Mouse (Mus musculus): Measurements from ENCODE around the gene Olfr2. TPM values are rescaled to one million over a fixed set of nuclear protein-coding genes. Genes with fewer than 3 reads are reported as not detected.

Olfr2 gene
- polyA plus RNA-seq, 1 experiment, result not detected

DNA sequence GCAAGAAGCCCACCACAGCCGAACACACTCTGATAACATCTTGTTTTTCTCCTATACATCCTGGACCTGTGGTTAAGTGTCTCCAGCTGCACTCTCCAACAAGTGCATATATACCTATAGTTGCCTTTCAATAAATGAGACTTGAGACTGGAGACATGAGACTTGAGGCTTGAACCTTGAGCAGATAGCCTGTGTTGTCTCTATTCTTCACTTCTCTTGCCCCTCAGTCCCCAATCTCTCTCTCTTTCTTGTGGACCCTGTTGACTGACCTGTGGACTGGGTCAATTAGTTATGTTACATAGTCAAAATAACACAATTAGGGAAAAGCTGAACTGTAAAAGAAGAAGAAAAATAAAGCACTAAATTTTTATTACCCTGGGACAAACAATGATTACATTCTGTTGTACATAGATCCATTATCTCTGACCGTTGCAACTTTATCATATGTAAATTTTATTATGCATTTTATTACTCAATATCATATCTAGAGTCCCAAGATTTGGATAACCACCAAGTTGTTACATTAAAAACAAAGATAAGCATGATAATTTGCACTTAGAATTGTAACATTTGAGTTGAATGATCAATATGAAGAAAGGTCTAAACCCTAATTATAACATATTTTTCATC lies 34.2 kb upstream of the Olfr2 start:
- Histone ChIP-seq H3K36me3 (ENCODE audit: control insufficient read depth, insufficient read depth) (no peaks in the 10 kb centered on the region), H3K27me3 (ENCODE audit: control insufficient read depth, insufficient read depth, insufficient read length) (no peaks in the 10 kb centered on the region), H3K4me3 (no peak overlapping the region), H3ac (ENCODE audit: control insufficient read depth, insufficient read length) (no peak overlapping the region), H3K4me2 (ENCODE audit: low read depth) (no peak overlapping the region), H3K79me2 (ENCODE audit: control insufficient read depth, insufficient read depth) (no peaks in the 10 kb centered on the region)
- TF ChIP-seq REST (IDR thresholded peaks at IDR 0.05; ENCODE audit: insufficient read depth, insufficient read length) (no peak), TCF3 (IDR thresholded peaks at IDR 0.05; ENCODE audit: insufficient read length, low read depth) (no peak), TCF12 (IDR thresholded peaks at IDR 0.05; ENCODE audit: insufficient read depth, poor library complexity, severe bottlenecking) (no peak), MYOD1 (IDR thresholded peaks at IDR 0.05; ENCODE audit: control insufficient read depth in 1 of 3, insufficient read length in 2 of 3, low read depth in 2 of 3) (no peak), E2F4 (IDR thresholded peaks at IDR 0.05; ENCODE audit: insufficient read depth) (no peak), POLR2A (IDR thresholded peaks at IDR 0.05; ENCODE audit: insufficient read length, low read depth) (no peak), POLR2AphosphoS2 (IDR thresholded peaks at IDR 0.05; ENCODE audit: insufficient read length, low read depth) (no peak), SRF (IDR thresholded peaks at IDR 0.05; ENCODE audit: control insufficient read depth, insufficient read length, low read depth) (no peak), CEBPB (IDR thresholded peaks at IDR 0.05; ENCODE audit: insufficient read depth, poor library complexity, severe bottlenecking) (no peak)

DNA sequence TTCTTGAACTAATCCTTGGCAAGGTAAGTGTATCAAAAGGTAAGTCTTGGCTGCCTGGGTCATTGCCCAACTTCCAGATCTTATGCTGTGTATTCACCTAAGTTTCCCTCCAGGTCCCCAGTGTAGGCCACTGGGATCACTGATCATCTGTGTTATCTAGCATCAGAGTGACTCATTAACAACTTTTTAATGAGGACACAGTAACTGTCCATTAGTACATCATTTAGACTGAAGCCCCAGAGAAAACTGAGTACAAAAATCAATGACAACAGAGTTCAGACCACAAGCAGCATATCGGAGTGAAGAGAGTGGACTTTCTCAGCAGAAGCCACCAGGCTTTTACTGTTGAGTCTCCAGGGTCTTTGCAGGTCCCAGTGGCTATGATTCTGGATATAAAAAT lies 25.0 kb upstream of the Olfr2 start, which contains the start of gene Olfr713:
Gene Olfr713, plus strand, starts transcription at position 301 of the 400 bp plus-strand sequence.
- no peak for TF ChIP-seq SRF (IDR thresholded peaks at IDR 0.05; ENCODE audit: control insufficient read depth, insufficient read length, low read depth)
- TF ChIP-seq TCF3 (IDR thresholded peaks at IDR 0.05; ENCODE audit: insufficient read length, low read depth), result no peak
- no peak for TF ChIP-seq POLR2AphosphoS2 (IDR thresholded peaks at IDR 0.05; ENCODE audit: insufficient read length, low read depth)
- TF ChIP-seq MAX (IDR thresholded peaks at IDR 0.05; ENCODE audit: low read depth), result no peak
- no peak for TF ChIP-seq TCF12 (IDR thresholded peaks at IDR 0.05; ENCODE audit: insufficient read depth, poor library complexity, severe bottlenecking)
- no peak for TF ChIP-seq POLR2A (IDR thresholded peaks at IDR 0.05; ENCODE audit: insufficient read length, low read depth)
- no peak for TF ChIP-seq USF1 (IDR thresholded peaks at IDR 0.05; ENCODE audit: low read depth)
- no peak for TF ChIP-seq REST (IDR thresholded peaks at IDR 0.05; ENCODE audit: insufficient read depth, insufficient read length)
- no peak for TF ChIP-seq E2F4 (IDR thresholded peaks at IDR 0.05; ENCODE audit: insufficient read depth)
- TF ChIP-seq CEBPB (IDR thresholded peaks at IDR 0.05; ENCODE audit: insufficient read depth, poor library complexity, severe bottlenecking), result no peak
- TF ChIP-seq MYOG (IDR thresholded peaks at IDR 0.05; ENCODE audit: control insufficient read depth in 1 of 3, insufficient read depth in 1 of 3, insufficient read length in 2 of 3, low read depth in 2 of 3), result no peak
- TF ChIP-seq MYOD1 (IDR thresholded peaks at IDR 0.05; ENCODE audit: control insufficient read depth in 1 of 3, insufficient read length in 2 of 3, low read depth in 2 of 3), result no peak
- no peaks in the 10 kb centered on the region for H3K79me2 ChIP-seq (ENCODE audit: control insufficient read depth, insufficient read depth)
- no peak within 1 kb of the TSS for H3K4me3 ChIP-seq
- H3K27me3 ChIP-seq (ENCODE audit: control insufficient read depth, insufficient read depth, insufficient read length), result no peaks in the 10 kb centered on the region
- no peak within 1 kb of the TSS for H3K4me2 ChIP-seq (ENCODE audit: low read depth)
- H3K36me3 ChIP-seq (ENCODE audit: control insufficient read depth, insufficient read depth), result no peaks in the 10 kb centered on the region
- no peak within 1 kb of the TSS for H3ac ChIP-seq (ENCODE audit: control insufficient read depth, insufficient read length)

DNA sequence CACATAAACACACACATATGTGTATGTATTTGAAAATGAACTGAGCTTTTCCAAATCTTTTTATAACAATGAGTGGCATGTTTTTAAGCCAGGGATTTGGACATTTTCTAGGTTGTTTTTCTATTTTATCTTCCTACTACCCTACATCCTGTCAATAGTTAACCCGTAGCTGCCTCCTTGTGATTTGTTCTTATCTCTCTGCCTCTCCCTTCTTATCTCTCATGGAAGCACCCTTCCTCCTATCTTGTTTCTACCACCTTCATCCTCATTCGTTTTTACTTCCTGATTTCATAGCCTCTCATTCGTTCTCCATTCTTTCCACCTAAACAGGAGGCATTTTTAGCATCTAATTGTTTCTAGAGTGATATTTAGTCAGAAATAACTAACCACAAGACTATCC lies 1.7 kb downstream of the Olfr2 start:
- Histone ChIP-seq H3K4me2 (ENCODE audit: low read depth) (no peak overlapping the region), H3K27me3 (ENCODE audit: control insufficient read depth, insufficient read depth, insufficient read length) (no peaks in the 10 kb centered on the region), H3K36me3 (ENCODE audit: control insufficient read depth, insufficient read depth) (no peaks in the 10 kb centered on the region)

DNA sequence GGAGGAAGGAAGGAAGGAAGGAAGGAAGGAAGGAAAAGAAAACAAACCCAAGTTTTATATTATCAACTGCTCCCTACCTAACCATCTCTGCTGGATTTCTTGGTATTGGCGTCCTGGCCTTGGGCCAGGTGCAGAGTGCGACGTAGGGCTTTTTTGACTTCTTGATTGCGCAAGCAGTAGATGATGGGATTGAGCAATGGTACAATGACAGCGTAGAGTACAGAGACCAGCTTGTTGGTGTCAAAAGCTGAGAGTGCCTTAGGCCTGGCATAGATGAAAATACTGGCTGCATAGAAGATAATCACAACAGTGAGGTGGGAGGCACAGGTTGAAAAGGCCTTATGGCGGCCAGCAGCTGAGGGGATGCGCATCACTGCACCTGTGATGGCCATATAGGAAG lies 5.1 kb downstream of the Olfr2 start:
- H3K79me2 ChIP-seq (ENCODE audit: control insufficient read depth, insufficient read depth), result no peaks in the 10 kb centered on the region
- no peaks in the 10 kb centered on the region for H3K27me3 ChIP-seq (ENCODE audit: control insufficient read depth, insufficient read depth, insufficient read length)
- no peak overlapping the region for H3ac ChIP-seq (ENCODE audit: control insufficient read depth, insufficient read length)
- TF ChIP-seq TCF12 (IDR thresholded peaks at IDR 0.05; ENCODE audit: insufficient read depth, poor library complexity, severe bottlenecking) (no peak), MYOD1 (IDR thresholded peaks at IDR 0.05; ENCODE audit: control insufficient read depth in 1 of 3, insufficient read length in 2 of 3, low read depth in 2 of 3) (no peak), TCF3 (IDR thresholded peaks at IDR 0.05; ENCODE audit: insufficient read length, low read depth) (no peak), POLR2A (IDR thresholded peaks at IDR 0.05; ENCODE audit: insufficient read length, low read depth) (no peak), USF1 (IDR thresholded peaks at IDR 0.05; ENCODE audit: low read depth) (no peak), MAX (IDR thresholded peaks at IDR 0.05; ENCODE audit: low read depth) (no peak), CEBPB (IDR thresholded peaks at IDR 0.05; ENCODE audit: insufficient read depth, poor library complexity, severe bottlenecking) (no peak), POLR2AphosphoS2 (IDR thresholded peaks at IDR 0.05; ENCODE audit: insufficient read length, low read depth) (no peak), E2F4 (IDR thresholded peaks at IDR 0.05; ENCODE audit: insufficient read depth) (no peak), SRF (IDR thresholded peaks at IDR 0.05; ENCODE audit: control insufficient read depth, insufficient read length, low read depth) (no peak)
- no peaks in the 10 kb centered on the region for H3K36me3 ChIP-seq (ENCODE audit: control insufficient read depth, insufficient read depth)
- H3K4me2 ChIP-seq (ENCODE audit: low read depth), result no peak overlapping the region
- H3K4me3 ChIP-seq, result no peak overlapping the region

More for the DNA sequence above, 1.7 kb downstream of the Olfr2 start:
- Histone ChIP-seq H3K79me2 (ENCODE audit: control insufficient read depth, insufficient read depth) (no peaks in the 10 kb centered on the region), H3ac (ENCODE audit: control insufficient read depth, insufficient read length) (no peak overlapping the region), H3K4me3 (no peak overlapping the region)
- TF ChIP-seq POLR2AphosphoS2 (IDR thresholded peaks at IDR 0.05; ENCODE audit: insufficient read length, low read depth) (no peak), E2F4 (IDR thresholded peaks at IDR 0.05; ENCODE audit: insufficient read depth) (no peak), REST (IDR thresholded peaks at IDR 0.05; ENCODE audit: insufficient read depth, insufficient read length) (no peak), MYOD1 (IDR thresholded peaks at IDR 0.05; ENCODE audit: control insufficient read depth in 1 of 3, insufficient read length in 2 of 3, low read depth in 2 of 3) (no peak), CEBPB (IDR thresholded peaks at IDR 0.05; ENCODE audit: insufficient read depth, poor library complexity, severe bottlenecking) (no peak), USF1 (IDR thresholded peaks at IDR 0.05; ENCODE audit: low read depth) (no peak), MAX (IDR thresholded peaks at IDR 0.05; ENCODE audit: low read depth) (no peak), POLR2A (IDR thresholded peaks at IDR 0.05; ENCODE audit: insufficient read length, low read depth) (no peak), TCF12 (IDR thresholded peaks at IDR 0.05; ENCODE audit: insufficient read depth, poor library complexity, severe bottlenecking) (no peak), SRF (IDR thresholded peaks at IDR 0.05; ENCODE audit: control insufficient read depth, insufficient read length, low read depth) (no peak), MYOG (IDR thresholded peaks at IDR 0.05; ENCODE audit: control insufficient read depth in 1 of 3, insufficient read depth in 1 of 3, insufficient read length in 2 of 3, low read depth in 2 of 3) (no peak), TCF3 (IDR thresholded peaks at IDR 0.05; ENCODE audit: insufficient read length, low read depth) (no peak)

Data from myocyte (in vitro differentiated cells).